Mouse (Mus musculus) heart, adult 9 months (tissue): ENCODE data around the gene Olfr39.
"Not testable (repeated sequence)": the region's sequence is repeated elsewhere in the genome, so short reads cannot be mapped to it uniquely, and the experiment has no call there.

Experiments
- DNase-seq, 2 experiments: peaks; one replicate each; pipeline ENCODE4 v3.0.0; 2022; ENCODE audit warnings: low spot score in 2 of 2

Gene Olfr39

DNA sequence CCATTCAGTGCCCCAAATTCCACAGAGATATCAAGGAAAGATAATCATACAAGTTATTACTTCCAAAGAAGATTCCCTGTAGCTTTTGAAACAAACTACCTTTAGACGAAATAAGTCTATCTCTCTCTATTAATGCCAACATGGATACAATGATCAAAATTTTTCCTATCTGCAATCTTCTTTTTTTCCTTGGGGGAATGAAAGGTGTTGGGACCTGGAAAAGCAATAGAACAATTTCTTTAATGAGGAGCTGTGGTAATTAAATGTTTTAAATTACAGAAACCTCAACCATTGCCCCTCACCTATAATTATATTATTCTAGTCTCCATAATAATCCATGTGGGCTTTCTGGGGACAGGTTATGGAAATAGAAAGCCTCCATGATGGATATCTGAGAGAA, at the start of gene Olfr39:
Olfr39 (plus strand) TSS at position 301 of the 400 bp plus-strand sequence.
- DNase-seq, result no peak

DNA sequence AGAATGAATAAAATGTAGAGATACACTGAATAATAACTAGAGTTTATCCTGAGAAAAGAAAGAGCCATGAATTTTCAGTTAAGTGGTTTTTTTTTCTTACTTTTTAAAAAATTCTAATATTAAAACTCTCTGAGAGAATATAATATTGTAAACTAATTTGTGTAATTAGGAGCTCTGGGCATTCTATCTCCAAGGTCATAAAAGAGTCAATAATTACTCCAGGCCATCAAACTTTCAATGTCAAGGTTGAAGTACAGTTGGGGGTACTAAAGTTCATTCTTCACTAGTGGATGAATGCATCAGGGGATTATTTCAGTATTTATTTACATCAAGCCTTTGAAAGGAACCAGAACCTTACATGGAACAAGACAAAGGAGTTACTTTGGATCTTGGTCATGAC, 45.3 kb upstream of the Olfr39 start, which contains the start of gene Olfr872:
Olfr872 (plus strand) TSS at position 301 of the 400 bp plus-strand sequence.
- no peak for DNase-seq

DNA sequence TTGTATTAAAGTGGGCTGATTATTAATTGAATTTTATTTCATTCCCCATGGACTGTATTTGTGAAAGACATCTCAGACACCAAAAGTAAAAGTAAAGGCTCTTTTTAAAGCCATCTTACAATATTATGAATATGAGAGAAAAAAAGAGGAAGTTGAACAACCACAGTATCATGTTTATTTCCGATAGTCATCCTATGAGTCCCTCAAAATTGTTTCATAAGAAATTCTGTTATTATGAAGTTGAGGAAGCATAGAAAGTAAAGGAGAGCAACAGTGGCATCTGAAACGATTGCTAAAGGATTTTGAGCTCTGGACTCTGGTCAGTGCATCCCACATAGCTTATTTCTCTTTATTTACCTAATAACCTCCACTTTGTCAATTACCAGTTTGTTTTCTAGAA, 44.8 kb upstream of the Olfr39 start:
- no peak for DNase-seq

DNA sequence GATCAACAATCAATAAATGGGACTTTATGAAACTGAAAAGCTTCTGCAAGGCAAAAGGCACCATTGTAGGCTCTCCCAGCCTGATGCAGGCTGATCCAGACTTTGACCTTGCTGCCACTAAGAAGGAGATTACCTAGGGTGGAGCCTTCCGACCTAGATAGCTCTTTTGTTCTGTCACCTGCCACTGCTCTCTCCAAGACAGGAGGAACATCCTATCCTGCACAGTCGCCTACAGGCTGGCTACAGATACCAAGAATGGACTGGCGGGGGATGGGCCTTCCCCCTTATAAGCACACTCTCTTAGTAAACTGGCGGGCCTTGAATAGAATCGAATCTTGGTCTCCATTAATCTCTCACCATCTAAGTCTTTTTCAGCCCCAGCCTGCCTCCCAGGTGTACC, 13.4 kb downstream of the Olfr39 start:
- DNase-seq, result not testable (repeated sequence)

DNA sequence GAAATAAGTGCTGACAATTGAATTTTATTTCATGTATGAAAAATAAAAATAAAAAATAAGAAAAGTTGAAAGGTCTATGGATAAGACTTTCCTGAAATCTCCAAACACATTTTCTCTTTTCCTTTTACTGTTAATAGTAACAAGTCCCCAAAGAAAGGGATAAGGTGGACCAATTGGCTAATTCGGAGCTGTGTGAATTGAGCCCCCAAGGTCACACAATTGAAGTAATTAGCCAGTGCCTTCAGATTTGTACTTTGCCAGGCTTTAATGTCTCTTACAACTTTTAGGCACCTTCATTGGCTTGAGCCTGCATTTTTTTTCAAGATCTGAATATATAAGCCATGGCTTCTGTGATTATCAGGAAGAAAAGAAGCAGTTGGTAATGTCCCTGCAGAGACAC, 16.1 kb downstream of the Olfr39 start, which contains the start of gene Olfr873:
Olfr873 (plus strand) TSS at position 301 of the 400 bp plus-strand sequence.
- no peak for DNase-seq

DNA sequence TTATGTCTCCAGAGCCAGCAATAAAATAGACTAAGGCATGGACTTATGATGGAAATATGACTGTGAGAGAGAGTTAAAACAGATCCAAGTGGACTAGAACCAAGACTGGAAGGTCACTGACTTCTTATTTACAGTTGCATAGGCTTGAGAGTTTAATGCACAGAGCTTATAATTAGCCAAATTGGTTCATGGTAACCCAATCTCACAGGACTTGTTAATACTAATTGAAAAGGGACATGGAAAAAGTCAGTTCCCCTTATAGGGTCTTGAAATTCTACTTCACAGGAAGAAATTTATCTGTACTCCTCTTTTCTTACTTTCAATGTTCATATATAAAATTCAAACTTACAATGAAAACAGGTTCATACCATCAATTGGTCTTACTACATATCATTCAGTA, 53.8 kb downstream of the Olfr39 start, which contains the start of gene Olfr18:
Olfr18 (minus strand) TSS at position 101 of the 400 bp plus-strand sequence.
- no peak for DNase-seq
